Mouse (Mus musculus) kidney, postnatal 10 days (tissue): Measurements from ENCODE around the gene Abat.

Experiments
- DNase-seq: peaks from one replicate; pipeline ENCODE4 v3.0.0; 2021; ENCODE audit warnings: mixed read lengths

Gene Abat

GRCm38 (mm10) chr16:8576111-8576510 lies 62.9 kb downstream of the Abat start:
- no peak for DNase-seq

GRCm38 (mm10) chr16:8576901-8577300 lies 63.7 kb downstream of the Abat start:
- no peak for DNase-seq

DNA sequence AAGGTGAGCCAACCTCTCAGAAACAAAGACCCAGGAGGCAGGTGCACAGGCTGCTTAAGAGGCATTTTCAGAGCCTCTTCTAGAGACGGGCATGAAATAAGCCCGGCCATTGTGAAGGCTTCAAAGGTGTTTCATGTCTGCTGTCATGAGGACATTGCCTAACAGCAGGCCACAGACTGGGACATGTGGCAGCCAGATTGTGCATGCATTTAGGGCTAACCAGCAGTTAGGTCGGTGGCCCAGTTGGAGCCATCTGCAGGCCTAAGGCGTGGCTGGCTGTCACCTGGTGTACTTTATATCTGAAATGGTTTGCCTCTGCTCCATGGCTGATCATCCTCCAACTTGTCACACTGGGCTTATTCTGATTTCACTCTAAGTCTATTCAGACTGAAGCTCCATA lies 65.1 kb downstream of the Abat start:
- no peak for DNase-seq

GRCm38 (mm10) chr16:8579546-8579945 lies 66.3 kb downstream of the Abat start:
- DNase-seq: no peak

DNA sequence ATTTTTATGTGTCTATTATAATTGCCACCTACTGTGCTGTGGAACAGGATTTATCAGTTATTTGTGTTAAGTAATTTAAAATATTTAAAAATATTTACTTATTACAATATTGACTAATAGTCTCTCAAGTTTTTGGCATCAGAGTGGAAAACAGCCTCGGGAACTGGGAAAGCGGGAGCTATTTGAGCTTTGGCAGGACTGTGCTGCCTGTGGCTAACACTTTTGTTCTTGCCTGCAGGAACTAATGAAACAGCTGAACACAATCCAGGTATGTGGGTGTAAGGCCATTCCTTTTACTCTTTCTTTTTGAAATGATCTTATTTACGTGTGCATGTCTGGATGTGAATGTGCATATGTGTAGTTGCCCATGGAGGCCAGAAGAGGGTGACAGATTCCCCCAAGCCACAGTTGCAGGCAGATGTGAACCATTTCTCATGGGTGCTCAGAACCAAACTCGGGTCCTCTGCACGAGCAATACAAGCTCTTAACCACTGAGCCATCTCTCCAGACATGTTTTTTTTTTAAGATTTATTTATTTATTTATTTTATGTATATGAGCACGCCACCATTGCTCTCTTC lies 68.5 kb downstream of the Abat start:
- DNase-seq: no peak

DNA sequence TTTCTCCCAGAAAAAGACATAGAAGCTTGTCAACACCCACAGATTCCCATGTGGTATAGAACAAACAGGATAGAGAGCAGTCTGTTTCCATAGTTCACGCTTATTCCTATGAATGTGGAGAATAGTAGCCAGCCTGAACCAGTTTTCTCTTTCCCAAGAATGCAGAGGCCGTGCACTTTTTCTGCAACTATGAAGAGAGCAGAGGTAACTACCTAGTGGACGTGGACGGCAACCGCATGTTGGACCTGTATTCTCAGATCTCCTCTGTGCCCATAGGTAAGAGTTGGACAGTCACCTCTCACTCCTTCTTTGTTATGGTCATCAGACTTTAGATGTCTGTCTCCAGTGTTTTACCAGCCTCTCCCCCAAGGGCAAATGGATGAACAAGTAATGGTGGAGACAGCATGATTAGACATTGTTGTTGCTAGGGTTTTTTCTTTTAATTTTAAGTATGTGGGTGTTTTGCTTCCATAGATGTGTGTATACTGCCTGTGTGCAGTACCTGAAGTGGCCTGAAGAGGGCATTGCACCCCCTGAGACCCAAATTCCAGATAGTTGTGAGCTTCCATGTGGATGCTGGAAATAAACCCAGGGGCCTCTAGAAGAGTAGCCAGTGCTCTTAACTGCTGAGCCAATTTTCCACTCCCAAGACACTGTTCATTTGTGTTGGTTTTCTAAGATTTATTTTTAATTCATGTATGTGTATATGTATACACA lies 69.5 kb downstream of the Abat start:
- no peak for DNase-seq

DNA sequence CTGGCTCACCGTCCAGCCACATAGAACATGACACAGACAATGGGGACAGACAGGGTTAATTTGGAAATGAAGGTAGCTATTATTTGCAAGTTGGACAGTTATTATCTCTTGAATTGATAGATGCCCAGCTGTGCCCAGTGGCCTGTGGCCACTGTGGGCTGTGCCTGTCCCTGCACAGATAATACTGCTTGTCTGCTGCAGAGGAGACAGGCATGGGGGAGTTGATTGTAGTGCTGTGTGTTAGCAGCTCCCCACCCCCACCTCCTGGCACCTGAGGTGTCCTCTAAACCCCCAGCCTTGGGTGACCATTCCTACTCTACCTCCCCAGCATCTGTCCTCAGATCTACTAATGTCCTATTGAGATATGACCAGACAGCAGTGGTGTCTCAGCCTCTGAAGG lies 71.0 kb downstream of the Abat start:
- DNase-seq: no peak

GRCm38 (mm10) chr16:8585056-8585455 lies 71.8 kb downstream of the Abat start:
- no peak for DNase-seq

DNA sequence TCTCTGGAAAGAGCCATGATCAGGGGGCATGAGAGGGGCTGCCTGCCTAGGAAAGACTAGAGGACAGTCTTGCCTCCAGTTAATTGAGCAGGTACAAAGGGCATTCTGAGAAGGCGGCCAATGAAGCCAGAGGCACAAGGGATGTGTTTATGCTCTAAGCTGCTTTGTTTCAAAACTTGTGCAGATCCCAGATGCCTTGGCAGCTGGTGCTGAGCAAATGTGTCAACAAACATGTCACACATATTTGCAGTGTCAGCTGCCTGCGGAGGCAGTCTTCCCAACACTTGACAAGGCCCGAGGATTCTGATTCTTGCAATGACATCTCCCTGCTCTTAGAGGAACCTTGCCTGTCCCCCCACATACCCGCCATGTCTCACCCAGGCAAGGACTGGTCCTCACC lies 82.2 kb downstream of the Abat start:
- peak; percentile 10 for DNase-seq

DNA sequence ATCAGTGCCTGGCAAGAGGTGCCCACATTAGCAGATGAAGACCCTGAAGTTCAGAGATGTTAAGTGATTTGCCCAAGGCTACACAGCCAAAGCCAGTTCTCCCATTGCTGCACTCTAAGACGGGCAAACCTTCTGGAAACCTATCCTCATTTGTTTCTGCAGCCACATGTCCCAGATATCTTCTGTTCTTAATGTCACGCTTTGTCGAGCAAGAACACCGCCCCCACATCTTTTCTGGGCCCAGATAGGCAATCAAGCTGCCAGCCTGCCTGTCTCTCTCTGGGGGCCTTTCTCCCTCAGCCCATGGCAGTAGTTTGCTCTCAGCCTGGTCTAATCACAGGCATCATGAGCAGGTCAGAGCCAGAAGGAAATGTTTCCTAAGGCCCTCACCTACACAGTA lies 83.1 kb downstream of the Abat start:
- DNase-seq: no peak

DNA sequence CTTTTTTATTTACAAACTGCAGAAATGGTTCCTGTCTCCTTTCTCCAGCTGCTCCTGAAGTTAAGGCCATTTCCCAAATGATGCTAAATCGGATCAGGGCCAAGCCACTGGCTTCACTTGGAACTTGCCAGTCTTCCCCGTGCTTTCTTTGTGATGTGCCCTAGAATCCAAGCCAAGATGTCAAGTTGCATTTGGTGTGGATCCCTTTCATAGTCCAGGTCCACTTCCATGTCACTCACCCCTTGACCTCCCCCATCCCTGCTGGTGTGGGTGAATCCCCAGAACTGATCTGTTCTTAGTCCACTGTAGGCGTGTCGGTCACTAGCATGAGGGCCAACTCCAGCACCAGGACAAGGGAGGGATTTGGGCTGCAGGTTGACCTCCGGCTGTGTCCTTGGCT lies 84.3 kb downstream of the Abat start:
- no peak for DNase-seq

- DNase-seq: no peak
Observed at GRCm38 (mm10) chr16:8603789-8604188, 90.6 kb downstream of the Abat start.

DNA sequence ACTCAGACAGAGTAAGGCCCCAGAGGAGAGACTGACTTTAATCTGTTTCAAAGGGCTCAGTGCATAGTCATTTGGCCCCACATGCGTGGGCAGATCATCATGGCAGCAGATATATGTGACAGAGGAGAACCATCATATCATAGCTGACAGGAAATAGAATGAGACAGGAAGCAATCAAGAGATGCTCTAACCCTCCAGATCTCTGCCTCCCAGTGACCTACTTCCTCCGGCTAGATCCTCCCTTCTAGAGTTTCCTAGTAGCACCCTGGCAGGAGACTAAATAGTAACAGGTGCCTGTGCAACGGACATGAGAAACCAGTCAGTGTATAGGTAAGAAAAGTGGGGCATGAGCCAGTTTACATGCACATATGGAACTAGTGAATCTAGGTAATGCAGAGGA lies 97.2 kb downstream of the Abat start:
- DNase-seq: no peak

GRCm38 (mm10) chr16:8612214-8613005 lies 99.2 kb downstream of the Abat start:
- no peak for DNase-seq

DNA sequence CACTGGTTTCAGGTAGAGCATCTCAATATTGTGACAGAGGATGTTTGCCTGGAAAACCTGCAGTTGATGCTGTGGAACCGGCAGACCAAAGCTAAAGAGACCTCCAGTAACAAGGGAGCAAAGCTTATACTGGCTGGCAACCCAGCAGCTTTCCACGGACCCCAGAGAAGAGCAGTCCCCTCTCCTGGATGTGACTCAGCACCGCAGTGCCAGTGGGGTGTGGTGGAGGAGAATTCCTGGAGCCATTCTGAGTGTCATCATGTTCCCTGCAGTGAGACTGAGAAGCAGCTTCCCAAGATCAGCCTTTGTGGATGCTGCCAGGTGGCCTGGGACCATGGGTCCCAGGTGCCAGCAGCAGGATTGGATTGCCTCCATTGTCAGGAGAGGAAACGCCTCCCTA lies 99.8 kb downstream of the Abat start:
- DNase-seq: no peak

GRCm38 (mm10) chr16:8613447-8613846 lies 100.2 kb downstream of the Abat start:
- DNase-seq: no peak

DNA sequence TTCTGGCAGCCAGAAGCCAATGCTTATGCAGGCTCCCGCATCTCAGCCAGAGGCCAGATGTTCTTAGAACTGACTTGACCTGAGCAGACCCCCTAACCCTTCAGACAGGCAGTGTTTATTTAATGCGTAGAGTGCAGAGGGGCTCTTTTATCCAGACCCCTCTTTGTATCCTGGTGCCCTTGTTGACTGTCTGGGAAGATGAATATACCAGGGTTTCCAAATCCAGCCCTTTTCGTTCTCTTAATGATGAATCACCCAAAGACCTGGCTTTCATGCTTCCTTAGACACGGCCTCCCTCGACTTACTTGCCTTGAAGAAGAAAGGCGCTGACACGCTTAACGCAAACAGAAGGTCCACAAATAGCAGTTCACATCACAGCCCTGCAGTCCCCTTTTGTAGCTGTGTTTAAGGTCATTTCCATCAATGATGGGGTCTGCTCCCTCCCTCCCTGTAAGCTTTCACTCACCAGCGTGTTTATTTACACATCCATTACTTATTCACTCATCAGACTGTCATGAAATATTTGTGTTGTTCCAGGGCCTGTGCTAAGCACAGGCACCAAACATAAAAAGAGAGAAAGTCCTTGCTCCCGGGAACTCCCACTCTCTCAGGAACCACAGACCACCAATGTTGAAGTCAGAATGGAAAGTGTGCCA lies 106.6 kb downstream of the Abat start:
- DNase-seq: no peak

GRCm38 (mm10) chr16:8620315-8621115 lies 107.3 kb downstream of the Abat start:
- no peak for DNase-seq

- DNase-seq: no peak
Observed at GRCm38 (mm10) chr16:8630419-8630818, 117.2 kb downstream of the Abat start.

DNA sequence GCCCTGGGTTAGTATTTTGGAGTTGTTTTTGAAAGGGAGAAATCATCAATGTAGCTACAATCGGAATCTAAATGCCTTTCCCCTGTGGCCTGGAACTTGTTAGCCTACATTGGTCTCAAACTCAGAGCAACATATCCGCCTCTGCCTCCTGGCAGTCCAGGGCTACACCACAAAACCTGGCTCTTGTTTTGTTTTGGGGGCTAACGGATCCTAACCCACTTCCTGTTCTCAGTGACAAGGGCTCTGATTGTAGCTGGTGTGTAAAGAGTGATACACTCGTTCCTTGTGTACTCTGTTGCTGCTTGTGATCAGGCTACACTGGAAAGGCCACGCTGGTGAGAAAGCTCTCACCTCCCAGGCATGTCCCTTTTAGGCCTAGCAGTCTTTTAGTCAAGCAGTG lies 118.2 kb downstream of the Abat start:
- no peak for DNase-seq

DNA sequence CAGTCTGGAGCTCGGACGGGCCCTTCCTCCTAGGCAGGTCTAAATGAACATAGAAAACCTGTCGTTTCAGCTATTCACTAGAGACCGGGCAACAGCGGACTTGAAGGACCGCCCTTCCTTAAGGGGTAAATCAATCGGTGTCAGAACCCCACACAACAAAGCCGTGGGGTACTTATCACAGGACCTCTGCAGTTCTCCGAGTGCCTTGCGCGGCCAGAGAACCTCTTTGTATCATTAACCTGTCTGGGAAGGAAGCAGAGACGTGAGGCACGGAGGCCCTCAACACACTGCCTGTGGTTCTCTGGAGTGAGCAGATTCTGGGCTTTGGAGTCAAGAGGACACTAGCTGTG lies 123.6 kb downstream of the Abat start:
- DNase-seq: no peak

GRCm38 (mm10) chr16:8637217-8638051 lies 124.2 kb downstream of the Abat start, which contains the start of the genes Pmm2 and Tmem186:
Gene Pmm2 (plus strand): TSS chr16:8637674.
Gene Tmem186 (minus strand): TSS chr16:8637712.
- DNase-seq: peak; percentile 90
